7 mouse cellular contexts compared by ENCODE assay signal in genomic region chr4:115096435-115097145, GRCm38 (mm10). TPM values are rescaled to one million over a fixed set of nuclear protein-coding genes. Genes with fewer than 3 reads are reported as not detected.
DNase-seq lines count a peak whose midpoint lies in the region; ATAC-seq and TF ChIP-seq lines count a peak whose summit lies in the region.

No protein-coding gene starts in this region.

- no peak overlapping the region for H3K27ac ChIP-seq in embryonic facial prominence, embryonic 12.5 days
- H3K27ac ChIP-seq in intestine, embryonic 14.5 days (ENCODE audit: low read depth), result peak overlapping the region; percentile 54

- peaks cover 2% of the 10 kb centered on the region; the same call in 1 of the 2 replicates for H3K27me3 ChIP-seq in G1E (ENCODE audit: insufficient read depth, low read length)
- H3K27me3 ChIP-seq in embryonic facial prominence, embryonic 12.5 days, result peaks cover 43% of the 10 kb centered on the region
- peaks cover 25% of the 10 kb centered on the region; the same call in 1 of the 2 replicates for H3K27me3 ChIP-seq in intestine, embryonic 14.5 days (replicated peaks; ENCODE audit: control insufficient read depth, insufficient read depth, low read length)

- H3K4me2 ChIP-seq in embryonic facial prominence, embryonic 12.5 days (replicated peaks), result peak overlapping the region; percentile 69
- peak overlapping the region; percentile 56 for H3K4me2 ChIP-seq in intestine, embryonic 14.5 days (ENCODE audit: low read length)

- 17% methylated on average over 11 of the region's 11 CpGs for WGBS in embryonic facial prominence, embryonic 12.5 days
- 12% methylated on average over 11 of the region's 11 CpGs for WGBS in intestine, embryonic 14.5 days

- TF ChIP-seq CTCF in G1E (IDR thresholded peaks at IDR 0.05; ENCODE audit: low read depth, low read length), result no peak

- peak overlapping the region; percentile 65; the same call in 1 of the 2 replicates for H3K4me3 ChIP-seq in G1E (ENCODE audit: low read depth, low read length)
- no peak overlapping the region for H3K4me3 ChIP-seq in embryonic facial prominence, embryonic 12.5 days
- H3K4me3 ChIP-seq in intestine, embryonic 14.5 days (ENCODE audit: low read depth, low read length), result peak overlapping the region; percentile 27; the same call in 1 of the 2 replicates

- H3K4me1 ChIP-seq in G1E (ENCODE audit: insufficient read depth, low read depth, low read length), result peaks cover 74% of the 10 kb centered on the region
- peaks cover 2% of the 10 kb centered on the region; the same call in 1 of the 2 replicates for H3K4me1 ChIP-seq in embryonic facial prominence, embryonic 12.5 days
- no peaks in the 10 kb centered on the region for H3K4me1 ChIP-seq in intestine, embryonic 14.5 days (replicated peaks; ENCODE audit: control insufficient read depth, insufficient read depth, low read length)

- H3K9me3 ChIP-seq in G1E (replicated peaks), result no peaks in the 10 kb centered on the region
- no peaks in the 10 kb centered on the region for H3K9me3 ChIP-seq in embryonic facial prominence, embryonic 12.5 days
- no peaks in the 10 kb centered on the region for H3K9me3 ChIP-seq in intestine, embryonic 14.5 days (ENCODE audit: control insufficient read depth, low read length)

- peak; percentile 65 for DNase-seq in G1E (ENCODE audit: low spot score)
- no peak for DNase-seq in intestine, embryonic 14.5 days (ENCODE audit: low spot score)
- DNase-seq in lung, postnatal 36 days, result peak; percentile 11
- no peak for DNase-seq in thymus, postnatal 36 days
- DNase-seq in thymus, postnatal 25 days, result no peak
- no peak for DNase-seq in cerebellum, adult 9-10 months

- no peak overlapping the region for H3K9ac ChIP-seq in embryonic facial prominence, embryonic 12.5 days
- H3K9ac ChIP-seq in intestine, embryonic 14.5 days (ENCODE audit: low read length), result no peak overlapping the region

- H3K36me3 ChIP-seq in G1E (replicated peaks), result no peaks in the 10 kb centered on the region
- no peaks in the 10 kb centered on the region for H3K36me3 ChIP-seq in embryonic facial prominence, embryonic 12.5 days
- no peaks in the 10 kb centered on the region for H3K36me3 ChIP-seq in intestine, embryonic 14.5 days (ENCODE audit: control insufficient read depth, insufficient read depth, low read length)

- ATAC-seq in G1E (ENCODE audit: extremely low read depth, insufficient number of reproducible peaks, low FRiP score, poor library complexity, severe bottlenecking), result peak; percentile 47
- no peak for ATAC-seq in embryonic facial prominence, embryonic 12.5 days (ENCODE audit: insufficient number of reproducible peaks, insufficient read depth, low FRiP score, low TSS enrichment)
- peak; percentile 21; the same call in 1 of the 2 replicates for ATAC-seq in intestine, embryonic 14.5 days (replicated peaks; ENCODE audit: low FRiP score, low TSS enrichment, low read depth)

RNA-seq across cellular contexts. Expression of gene Pdzk1ip1, which starts 8.1 kb away (rescaled TPM):
- total RNA-seq in G1E (2014; fragmentation: Nextera tagmentation) (2.4 and 3.0 TPM in 2 replicates), G1E (2017) (19.8 and 23.1 TPM in 2 replicates)
- polyA plus RNA-seq in G1E (2012), result 0.21 TPM in 1 of 2 replicates, not detected in the other
- 11.7 and 15.4 TPM in 2 replicates for polyA plus RNA-seq in embryonic facial prominence, embryonic 12.5 days (2016; fragmentation: Nextera tagmentation; extraction: Ambion mirVana)
- 41.8 and 50.5 TPM in 2 replicates for polyA plus RNA-seq in intestine, embryonic 14.5 days (2014; fragmentation: Nextera tagmentation; extraction: Ambion mirVana)

RNA-seq across cellular contexts. Expression of gene Cyp4x1, which starts 37.5 kb away (rescaled TPM):
- 0.15 TPM in 1 of 2 replicates, not detected in the other for total RNA-seq in G1E (2014; fragmentation: Nextera tagmentation)
- 0.05 TPM in 1 of 2 replicates, not detected in the other for total RNA-seq in G1E (2017)
- polyA plus RNA-seq in G1E (2012), result not detected in 2 replicates
- polyA plus RNA-seq in embryonic facial prominence, embryonic 12.5 days (2016; fragmentation: Nextera tagmentation; extraction: Ambion mirVana), result 0.51 and 0.56 TPM in 2 replicates
- polyA plus RNA-seq in intestine, embryonic 14.5 days (2014; fragmentation: Nextera tagmentation; extraction: Ambion mirVana), result 0.52 and 0.62 TPM in 2 replicates

RNA-seq across cellular contexts. Expression of gene Tal1, which starts 40.4 kb away (rescaled TPM):
- total RNA-seq in G1E (2014; fragmentation: Nextera tagmentation), result 155 and 174 TPM in 2 replicates
- 155 and 166 TPM in 2 replicates for total RNA-seq in G1E (2017)
- 239 and 262 TPM in 2 replicates for polyA plus RNA-seq in G1E (2012)
- polyA plus RNA-seq in embryonic facial prominence, embryonic 12.5 days (2016; fragmentation: Nextera tagmentation; extraction: Ambion mirVana), result 2.3 and 2.5 TPM in 2 replicates
- polyA plus RNA-seq in intestine, embryonic 14.5 days (2014; fragmentation: Nextera tagmentation; extraction: Ambion mirVana), result 0.96 and 1.1 TPM in 2 replicates

Comparison
In these comparisons a context has a peak if more than half of its experiments do, and no peak if none do; other contexts are left out.
1. DNase-seq: peak in G1E (single experiment) and lung, postnatal 36 days (single experiment); none in intestine, embryonic 14.5 days (single experiment), thymus, postnatal 36 days (0 of 2), thymus, postnatal 25 days (single experiment) and cerebellum, adult 9-10 months (single experiment).
2. RNA of gene Pdzk1ip1, which starts 8.1 kb away (polyA plus RNA-seq): 41.8 to 50.5 TPM in intestine, embryonic 14.5 days and 11.7 to 15.4 TPM in embryonic facial prominence, embryonic 12.5 days; 0.21 TPM in G1E; every median in the first group is over 10 times any median in the second.
3. RNA of gene Tal1, which starts 40.4 kb away (polyA plus RNA-seq): 239 to 262 TPM in G1E; 2.3 to 2.5 TPM in embryonic facial prominence, embryonic 12.5 days and 0.96 to 1.1 TPM in intestine, embryonic 14.5 days; every median in the first group is over 10 times any median in the second.